Mouse (Mus musculus) erythroblast, embryonic 14.5 days (primary cell): ENCODE data around the gene Odf3b.

ENCODE experiments used
- GATA1 ChIP-seq: IDR thresholded peaks from 2 replicates; pipeline ENCODE4 v1.6.1; 2012; ENCODE audit warnings: low read length, inconsistent platforms, mixed read lengths
- TAL1 ChIP-seq: IDR thresholded peaks from 3 replicates; pipeline ENCODE4 v1.6.1; 2012; ENCODE audit warnings: low read length, inconsistent platforms, mixed read lengths

- TF ChIP-seq TAL1 (no peak), GATA1 (no peak)
These were observed 27.8 kb downstream of the Odf3b start for GRCm38 (mm10) chr15:89351302-89351701.
